Mouse (Mus musculus): ENCODE measurements around the gene Kcns1.

Gene Kcns1

GRCm38 (mm10) chr2:164119503-164119902 is 51.4 kb downstream of the Kcns1 start:
- DNase-seq, result no peak

DNA sequence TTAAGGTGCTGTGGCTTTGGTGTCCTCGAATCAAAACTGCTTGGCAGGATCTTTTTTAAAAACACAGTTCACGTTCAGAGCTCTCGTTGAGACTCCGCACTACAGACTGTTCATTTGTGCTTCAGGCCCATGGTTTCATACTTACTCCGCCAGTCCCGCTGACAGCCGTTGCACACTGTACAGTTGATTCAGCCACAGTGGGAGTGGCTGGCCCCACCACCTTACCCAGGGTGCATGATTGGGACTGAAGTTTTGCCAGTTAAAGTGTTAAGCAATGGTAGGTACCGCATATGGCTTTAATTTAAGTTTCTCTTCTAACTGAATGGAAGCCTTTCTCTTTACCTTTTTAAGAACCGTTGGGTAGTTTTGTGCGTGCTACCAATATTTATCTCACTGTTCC is 55.4 kb downstream of the Kcns1 start:
- DNase-seq, result no peak

DNA sequence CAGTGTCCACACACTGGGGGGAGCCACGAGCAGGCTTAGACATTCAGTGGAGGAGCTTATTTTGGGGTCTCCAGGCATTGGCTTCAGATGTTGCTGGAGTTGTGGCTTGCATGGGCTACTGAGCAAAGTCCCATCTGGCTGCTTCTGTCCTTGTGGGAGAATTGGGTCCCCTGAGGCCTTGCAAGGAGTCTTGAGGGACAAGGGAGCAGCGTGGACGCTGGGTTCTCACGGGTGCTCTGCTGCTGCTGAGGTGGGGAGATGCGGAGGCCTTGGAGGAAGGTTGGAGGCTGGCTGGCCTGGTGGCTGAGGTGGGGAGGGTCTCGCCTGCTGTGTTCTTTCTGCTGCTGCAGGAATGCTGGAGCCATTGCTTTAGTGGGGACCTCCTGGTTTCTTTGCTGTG is 56.9 kb downstream of the Kcns1 start:
- DNase-seq, result no peak
